Mouse (Mus musculus): ENCODE measurements around the gene Sidt2.

The Sidt2 gene

DNA sequence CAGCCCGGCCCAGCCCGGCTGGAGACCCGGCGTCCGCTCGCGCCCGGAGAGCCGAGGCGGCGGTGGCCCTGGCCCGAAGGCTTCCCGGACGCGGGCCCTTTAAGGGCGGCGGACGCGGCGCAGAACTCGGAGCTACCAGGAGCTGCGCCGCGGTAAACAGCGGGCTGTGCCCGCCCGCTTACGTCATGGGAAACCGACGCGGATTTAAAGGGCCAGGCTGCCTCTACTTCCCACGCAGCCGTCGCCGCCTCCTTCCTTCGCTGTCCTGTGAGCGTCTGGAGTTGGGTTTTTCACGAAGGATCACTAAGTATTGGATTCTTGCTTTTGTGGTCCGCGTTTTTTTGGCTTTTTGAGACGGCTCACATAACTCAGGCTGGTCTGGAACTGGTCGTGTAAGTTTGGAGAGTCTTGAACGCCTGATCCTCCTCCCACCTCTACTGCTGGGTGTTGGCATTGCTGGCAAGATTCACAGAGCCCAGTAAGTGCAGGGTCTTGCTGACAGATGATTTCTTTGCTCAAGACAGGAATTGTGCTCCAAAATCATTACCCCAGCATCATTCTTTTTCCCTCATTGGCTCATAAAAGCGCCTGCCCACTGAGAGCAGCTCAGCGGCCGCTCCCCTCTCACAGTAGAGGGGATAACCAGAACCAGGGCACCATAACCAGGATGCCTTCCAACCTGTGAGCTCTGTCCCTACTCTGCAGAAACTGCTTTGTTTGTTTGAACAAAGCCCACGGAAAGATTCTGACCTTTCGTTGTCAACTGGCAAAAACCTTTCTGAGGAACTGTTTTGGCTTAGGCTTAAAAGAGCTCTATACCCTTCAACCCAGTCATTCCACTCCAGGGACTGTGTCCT, at the start of gene Sidt2:
Sidt2 (minus strand) TSS at position 152 of the 857 bp plus-strand sequence.
- DNase-seq (ENCODE audit: low spot score in 2 of 2) = peak in 1 of 2 experiments; percentile 84

DNA sequence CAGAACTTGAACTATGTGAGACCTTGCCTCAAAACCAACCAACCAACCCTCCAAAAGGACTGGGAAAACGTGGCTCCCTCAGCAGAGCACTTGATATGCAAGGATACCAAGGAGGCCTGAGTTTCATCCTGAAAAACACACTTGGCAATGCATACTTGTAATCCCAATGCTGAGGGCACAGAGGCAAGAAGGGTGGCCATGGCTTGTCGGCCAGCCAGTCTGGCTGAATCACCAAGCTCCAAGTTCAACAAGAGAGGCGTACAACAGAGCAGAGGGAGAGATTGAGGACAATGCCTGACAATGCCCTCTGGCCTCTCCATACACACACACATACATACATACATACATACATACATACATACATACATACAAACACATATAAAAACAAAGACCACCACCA, 49.5 kb upstream of the Sidt2 start:
- no peak for DNase-seq (ENCODE audit: low spot score in 2 of 2)

DNA sequence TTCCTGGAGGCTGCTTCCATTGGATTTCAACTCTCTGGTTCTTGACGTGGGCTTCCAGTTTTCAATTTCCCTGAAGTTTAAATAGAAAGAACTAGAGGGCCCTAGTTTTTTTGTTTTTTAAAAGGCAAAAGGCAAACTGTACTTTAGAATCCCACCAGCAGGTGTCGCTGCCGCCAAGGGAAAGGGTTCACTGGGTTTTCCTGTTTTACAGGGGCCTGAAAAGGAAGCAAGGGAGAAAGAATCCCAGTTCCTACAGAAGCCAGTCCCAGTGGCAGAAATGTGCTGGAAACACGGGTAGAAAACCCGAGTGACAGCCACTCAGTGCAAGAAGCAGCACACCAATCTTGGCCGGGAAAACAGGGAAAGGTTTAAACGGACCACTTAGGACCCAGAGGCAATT, 48.7 kb upstream of the Sidt2 start:
- peak; percentile 63 to 87 for DNase-seq (ENCODE audit: low spot score in 2 of 2)

GRCm38 (mm10) chr9:45999009-45999408, 44.0 kb upstream of the Sidt2 start:
- DNase-seq (ENCODE audit: low spot score in 2 of 2) = no peak

DNA sequence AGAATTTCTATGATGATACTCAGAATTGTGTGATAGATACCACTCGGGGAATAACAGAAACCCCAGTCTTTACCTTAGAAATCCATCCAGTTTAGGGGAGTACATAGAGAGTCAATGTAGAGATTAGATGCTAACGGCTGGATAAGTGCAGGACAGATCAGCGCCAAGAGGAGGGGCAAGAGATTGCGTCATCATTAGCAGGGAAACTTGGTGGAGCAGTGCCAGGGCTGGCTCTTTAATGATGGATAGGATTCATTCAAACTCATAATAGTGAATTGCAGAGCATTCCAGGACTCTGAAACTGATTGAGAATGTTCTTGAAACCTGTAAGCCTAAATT, 30.1 kb upstream of the Sidt2 start:
- peak; percentile 34 to 39 for DNase-seq (ENCODE audit: low spot score in 2 of 2)

DNA sequence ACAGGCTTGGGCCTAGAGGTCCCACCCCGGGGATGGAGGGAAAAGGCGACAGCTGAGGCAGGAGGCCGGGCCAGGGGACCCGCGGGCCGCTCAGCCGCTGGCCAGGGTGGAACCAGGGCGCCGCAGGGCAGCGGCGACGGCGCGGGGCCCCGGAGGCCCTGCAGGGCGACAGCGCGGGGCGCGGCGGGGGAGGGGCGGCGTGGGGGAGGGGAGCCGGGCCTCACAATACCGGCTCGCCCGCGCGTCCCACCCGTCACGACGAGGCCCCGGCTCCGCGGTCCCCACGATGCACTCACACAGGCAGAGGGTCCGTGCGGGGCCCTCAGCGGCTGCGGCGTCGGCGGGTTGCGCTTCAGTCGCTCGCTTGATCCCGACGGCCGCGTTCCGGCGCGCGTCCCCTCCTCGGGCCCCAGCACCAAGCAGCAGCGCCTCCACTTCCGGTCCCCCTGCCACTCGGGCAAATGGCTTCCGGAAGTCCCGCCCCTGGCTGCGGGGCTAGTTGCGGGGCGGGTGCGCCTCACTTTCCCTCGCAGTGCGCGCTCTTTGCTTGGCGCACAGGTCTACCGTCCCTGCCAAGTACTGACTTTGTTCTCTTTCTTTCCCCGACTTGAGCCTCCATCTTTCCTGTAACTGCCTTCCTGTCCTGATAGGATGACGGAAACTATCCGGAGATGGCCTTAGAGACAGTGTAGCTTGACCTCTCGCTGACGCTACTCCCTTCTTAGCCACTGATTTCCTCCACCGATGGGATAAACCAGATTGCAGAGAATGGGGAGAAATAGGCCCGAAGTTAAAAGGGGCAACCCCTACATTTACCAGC, 29.6 kb upstream of the Sidt2 start:
- DNase-seq (ENCODE audit: low spot score in 2 of 2) = peak; percentile 82 to 85

DNA sequence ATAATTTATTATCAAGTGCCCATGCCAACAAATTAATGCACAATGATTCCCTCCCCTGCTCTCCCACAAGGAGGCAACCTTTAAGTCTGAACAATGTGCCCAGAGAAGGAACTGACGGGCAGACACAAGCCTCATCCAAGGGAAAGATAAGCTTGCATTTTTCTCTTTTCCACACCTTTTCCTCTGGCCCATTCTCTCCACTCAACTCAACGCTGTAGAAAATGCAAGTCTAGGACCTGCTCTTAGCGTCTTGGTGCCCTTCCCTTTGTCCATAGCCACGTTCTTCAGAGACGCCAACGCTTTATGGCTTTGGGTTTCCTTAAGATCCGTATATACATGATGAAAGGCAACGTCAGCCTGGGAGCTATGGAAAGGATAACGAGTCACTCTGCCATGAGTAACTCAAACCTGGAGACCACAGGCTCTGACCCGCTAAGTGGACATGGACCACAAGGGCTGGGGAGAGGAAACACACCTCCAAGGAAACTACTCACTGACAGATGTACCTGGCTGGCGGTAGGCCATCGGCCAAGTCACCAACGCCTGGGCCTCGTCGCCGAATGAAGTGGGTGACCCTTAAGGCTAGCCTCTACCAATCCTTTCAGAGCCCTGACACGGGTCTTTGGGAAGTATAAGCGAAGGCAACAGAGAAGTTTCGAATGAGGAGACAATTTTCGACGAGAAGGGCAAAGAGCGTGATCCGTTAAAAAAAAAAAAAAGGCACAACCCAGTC, 28.8 kb upstream of the Sidt2 start:
- peak in 1 of 2 experiments; percentile 28 for DNase-seq (ENCODE audit: low spot score in 2 of 2)

DNA sequence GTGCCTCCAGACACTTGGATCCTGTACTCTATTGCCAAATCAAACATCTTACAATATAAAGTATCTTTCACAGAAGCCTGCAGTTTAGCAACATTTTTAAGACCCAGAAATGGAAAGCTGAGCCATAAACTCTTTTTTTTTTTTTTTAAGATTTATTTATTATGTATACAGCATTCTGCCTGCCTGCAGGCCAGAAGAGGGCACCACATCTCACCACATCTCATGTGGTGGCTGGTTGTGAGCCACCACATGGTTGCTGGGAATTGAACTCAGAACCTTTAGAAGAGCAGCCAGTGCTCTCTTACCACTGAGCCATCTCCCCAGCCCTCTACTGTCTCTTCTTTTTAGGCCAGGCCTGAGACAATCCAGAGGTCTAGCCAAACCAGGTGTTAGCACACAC, 26.3 kb upstream of the Sidt2 start:
- no peak for DNase-seq (ENCODE audit: low spot score in 2 of 2)

DNA sequence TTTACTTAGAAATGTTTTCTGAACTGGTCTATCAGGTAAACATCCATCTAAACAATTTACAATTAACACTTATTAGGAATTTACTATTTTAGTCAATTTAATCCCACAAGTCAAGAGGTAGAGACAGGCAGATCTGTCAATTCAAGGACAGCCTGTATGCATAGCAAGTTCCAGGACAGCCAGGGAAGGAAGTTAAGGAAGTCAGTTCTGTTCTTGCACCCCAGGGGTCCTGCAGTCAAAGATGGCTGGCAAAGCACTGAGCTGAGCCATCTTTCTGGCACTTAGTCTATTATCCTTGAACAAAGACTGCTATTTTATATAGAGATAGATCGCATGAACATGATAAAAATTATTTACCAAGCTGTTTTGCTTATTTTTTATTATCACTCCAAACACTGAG, 25.6 kb upstream of the Sidt2 start:
- no peak for DNase-seq (ENCODE audit: low spot score in 2 of 2)

- no peak for DNase-seq (ENCODE audit: low spot score in 2 of 2)
Observed at GRCm38 (mm10) chr9:45979778-45980177, 24.7 kb upstream of the Sidt2 start.

DNA sequence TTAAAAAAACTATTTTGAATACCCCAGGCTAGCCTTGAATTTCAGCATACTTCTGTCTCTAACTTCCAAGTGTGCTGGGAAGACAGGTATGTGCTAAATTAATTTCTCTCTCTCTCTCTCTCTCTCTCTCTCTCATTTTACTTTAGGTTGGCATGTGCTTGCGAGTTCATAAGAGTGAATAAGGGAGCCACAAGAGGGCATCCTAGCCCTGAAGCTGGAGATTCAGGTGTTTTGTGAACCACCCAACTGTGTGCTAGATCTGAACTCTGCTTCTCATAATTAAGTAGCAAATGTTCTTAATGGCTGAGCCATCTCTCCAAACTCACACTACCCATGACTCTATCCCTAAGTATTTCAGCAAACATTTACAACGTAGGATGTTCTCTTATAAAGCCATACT, 21.8 kb upstream of the Sidt2 start:
- no peak for DNase-seq (ENCODE audit: low spot score in 2 of 2)

- no peak for DNase-seq (ENCODE audit: low spot score in 2 of 2)
Observed at GRCm38 (mm10) chr9:45963577-45963976, 8.5 kb upstream of the Sidt2 start.

DNA sequence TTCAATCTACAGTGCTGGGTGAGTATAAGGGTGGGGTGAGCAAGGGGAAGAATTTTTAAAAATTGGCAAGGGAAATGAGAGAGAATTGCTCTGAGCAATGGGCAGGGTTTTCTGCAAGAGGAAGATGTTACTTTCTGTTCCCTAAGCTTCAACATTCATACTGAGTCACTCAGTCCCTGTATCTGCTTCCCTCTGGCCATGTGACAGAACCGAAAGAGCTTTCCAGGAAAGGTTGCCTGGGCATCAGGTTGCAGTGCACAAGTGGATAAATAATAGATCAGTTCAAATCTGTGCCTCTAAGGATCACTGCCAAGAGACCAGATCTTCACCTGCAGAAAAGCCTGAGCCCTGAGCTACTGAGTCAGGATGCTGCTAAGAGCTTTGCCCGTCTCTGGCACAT, 6.8 kb upstream of the Sidt2 start:
- no peak for DNase-seq (ENCODE audit: low spot score in 2 of 2)

- DNase-seq (ENCODE audit: low spot score in 2 of 2) = no peak
Observed at GRCm38 (mm10) chr9:45959661-45960060, 4.6 kb upstream of the Sidt2 start.

DNA sequence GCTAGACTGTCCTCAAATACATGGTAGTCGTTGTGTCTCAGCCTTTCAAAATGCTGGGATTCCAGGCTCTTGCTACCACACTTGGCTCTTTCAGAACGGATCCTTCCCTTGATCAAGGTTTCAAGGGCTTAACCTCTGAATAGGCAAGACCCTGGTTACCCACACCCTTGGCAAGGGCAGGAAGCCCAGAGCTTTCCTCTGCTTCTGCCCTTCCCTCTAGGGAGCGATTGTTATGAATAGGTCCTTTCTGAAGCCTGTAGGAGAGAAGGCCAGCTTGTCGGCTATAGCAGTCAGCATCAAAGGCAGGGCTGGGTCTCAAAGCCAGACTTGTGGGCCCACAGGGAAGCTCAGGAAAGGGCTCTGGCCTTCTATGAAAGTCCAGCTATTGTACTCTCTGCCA, 3.8 kb upstream of the Sidt2 start:
- DNase-seq (ENCODE audit: low spot score in 2 of 2) = no peak

GRCm38 (mm10) chr9:45958023-45958670, 3.1 kb upstream of the Sidt2 start:
- DNase-seq (ENCODE audit: low spot score in 2 of 2) = no peak

DNA sequence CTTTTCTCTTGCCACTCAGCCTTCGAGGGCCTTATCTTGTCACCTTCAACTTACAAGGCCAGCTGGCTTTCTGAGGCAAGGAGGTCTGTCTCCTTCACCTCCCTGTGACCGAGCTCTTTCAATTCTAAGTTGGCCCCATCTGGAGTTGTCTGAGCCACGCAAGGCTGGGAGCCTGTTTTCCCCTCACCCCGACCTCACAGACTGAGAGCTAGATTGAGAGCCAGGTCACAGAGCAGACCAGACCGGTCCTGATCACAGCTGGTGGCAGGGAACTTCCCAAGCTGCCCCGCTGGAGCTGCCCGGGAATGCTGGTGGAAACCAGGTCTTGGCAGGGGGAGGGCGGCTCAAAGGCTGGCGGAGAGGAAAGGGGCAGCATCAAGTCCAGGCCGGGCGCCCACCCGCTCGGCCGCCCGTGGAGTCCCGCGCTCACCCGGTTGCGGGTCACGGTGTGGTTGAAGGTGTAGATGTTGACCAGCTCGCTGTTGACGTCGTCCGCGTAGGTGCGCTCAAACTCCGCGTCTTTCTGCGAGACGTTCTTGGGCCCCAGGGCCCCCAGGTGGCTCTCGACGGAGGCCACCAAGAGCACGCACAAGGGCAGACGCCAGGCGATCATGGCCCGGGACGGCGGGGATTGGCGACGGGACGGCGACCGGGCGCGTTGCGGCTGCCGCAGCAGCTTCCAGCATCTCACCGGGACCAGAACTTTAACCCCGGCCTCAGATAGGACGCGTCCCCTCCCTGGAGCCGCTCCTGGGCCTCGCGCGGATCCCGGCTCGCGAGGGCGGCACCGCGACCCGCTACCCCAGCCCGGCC, 558 bp downstream of the Sidt2 start:
- DNase-seq (ENCODE audit: low spot score in 2 of 2) = peak in 1 of 2 experiments; percentile 84

DNA sequence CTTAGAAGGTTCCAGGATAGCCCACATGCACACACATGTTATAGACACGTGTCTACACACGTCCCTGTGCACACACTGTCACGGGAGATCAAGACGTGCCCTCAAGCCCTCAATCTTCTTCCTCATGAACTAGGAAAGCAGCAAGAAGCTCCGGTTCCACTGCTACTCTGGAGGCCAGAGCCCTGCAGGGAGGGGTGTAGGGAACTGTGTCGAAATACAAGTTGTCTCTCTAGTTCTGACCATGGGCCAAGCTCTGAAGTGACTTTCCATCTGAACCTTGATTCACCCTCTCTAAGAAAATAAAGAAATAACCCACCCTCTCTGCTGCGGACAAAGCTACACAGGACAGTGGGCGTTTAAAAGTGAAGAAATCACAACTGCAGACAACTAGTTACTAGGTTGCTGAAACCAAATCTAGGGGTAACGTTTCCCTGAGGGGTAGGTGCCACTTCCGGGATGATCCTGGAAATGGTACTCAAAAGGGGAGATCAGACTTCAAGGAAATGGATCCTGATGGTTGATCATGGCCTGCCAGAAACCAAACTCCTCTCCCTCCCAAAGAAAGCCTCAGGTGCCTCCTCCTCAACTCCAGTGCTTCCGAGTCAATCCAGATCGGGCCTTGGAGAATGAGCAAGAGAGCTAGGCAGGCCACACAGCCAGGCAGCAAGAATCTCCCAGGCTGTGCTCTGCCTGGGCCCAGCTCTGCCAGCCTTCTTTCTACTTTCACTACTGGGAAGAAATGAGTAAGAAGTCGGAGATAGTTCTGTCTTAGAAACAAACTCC, 1.4 kb downstream of the Sidt2 start:
- DNase-seq (ENCODE audit: low spot score in 2 of 2) = peak in 1 of 2 experiments; percentile 31

DNA sequence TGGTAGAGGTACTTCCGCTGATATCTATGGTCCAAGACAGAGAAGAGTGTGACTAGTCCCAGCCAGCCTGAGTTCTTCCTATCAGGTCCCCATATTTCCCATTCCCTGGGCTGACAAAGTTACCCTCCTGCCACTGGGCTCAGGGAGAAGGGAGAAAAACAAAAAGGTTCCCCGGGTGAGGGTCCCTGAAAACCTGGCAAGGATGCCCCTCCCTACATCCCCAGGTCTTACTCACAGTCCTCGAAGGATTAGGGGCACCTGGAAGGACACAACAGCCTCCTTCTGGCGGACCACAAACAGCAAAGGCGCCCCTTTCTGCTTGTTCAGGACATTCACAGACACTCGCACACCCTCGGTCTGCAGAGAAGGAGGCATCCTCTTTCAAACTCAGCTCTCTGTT, 2.2 kb downstream of the Sidt2 start:
- no peak for DNase-seq (ENCODE audit: low spot score in 2 of 2)

DNA sequence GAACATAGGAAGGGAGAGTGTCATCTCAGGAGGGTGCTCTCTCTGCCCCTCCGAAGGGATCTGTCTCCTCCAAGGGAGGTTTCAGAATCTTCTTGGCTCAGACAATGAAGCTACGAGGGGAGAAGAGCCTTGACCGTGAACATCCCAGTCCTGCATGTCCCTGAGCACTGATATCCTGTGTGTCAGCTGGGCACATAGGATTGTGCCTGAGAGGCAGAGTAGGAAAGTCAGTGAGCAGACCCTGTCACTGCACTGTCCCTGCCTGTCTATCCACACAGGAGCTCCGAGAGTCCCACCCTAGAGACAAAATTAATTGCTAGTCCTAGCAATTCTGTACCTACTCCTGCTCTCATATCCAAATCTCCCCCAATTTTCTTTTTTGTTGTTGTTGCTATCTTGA, 3.0 kb downstream of the Sidt2 start:
- no peak for DNase-seq (ENCODE audit: low spot score in 2 of 2)
